Mouse (Mus musculus): ENCODE measurements around the gene Ulk4. TPM values are rescaled to one million over a fixed set of nuclear protein-coding genes. Genes with fewer than 3 reads are reported as not detected.

Ulk4 gene
- total and polyA plus RNA-seq, 2 experiments from 2014 or later, result 8.1 to 68.0 TPM

DNA sequence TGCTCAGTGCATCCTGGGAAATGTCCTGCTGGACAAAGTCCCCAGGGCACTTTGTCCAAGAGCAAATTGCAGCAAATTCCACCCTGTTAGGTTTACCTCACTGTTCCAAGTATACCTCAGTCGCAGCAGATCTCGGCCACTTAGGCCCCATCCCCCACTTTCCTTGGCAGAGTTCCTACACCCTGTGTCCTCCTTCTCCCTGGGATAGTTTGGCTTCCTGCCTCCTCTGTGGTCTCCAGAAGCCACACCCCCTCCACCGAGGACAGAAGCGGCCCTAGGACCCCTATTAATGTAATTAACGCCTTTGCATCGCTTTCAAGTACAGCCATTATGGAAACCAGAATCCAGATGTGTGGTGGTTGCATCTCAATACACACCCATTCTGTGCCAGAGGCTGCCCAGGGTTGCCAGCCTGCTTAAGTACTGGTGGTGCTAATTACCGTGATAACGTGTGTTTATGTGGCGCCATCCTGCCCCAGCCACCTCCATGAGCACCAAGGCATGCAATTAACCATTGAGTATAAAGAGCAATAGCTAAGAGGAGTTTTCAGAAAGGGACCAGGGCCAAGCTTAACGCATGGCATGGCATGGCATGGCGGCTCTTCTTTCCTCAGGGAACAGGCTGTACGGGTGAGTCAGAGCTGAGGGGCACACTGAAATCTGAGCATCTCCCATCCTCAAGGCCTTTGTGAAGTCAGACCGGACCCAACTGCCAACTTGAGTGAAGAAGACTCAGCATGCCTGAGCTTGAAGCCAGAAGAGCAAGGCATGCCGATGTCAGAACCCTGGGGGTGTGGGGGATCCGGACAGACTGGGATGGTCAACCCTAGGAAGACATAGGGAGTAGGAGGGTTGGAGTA, 275.1 kb downstream of the Ulk4 start:
- ATAC-seq (ENCODE audit: low FRiP score), result no peak
- Histone ChIP-seq H3K27me3 (ENCODE audit: insufficient read depth, low read length) (no peaks in the 10 kb centered on the region), H3K4me2 (ENCODE audit: low read depth, low read length, poor library complexity, severe bottlenecking) (no peak overlapping the region), H3K36me3 (ENCODE audit: insufficient read depth, low read length) (no peaks in the 10 kb centered on the region), H3K4me3 (ENCODE audit: low read depth, low read length) (no peak overlapping the region), H3K9ac (replicated peaks; ENCODE audit: low read length, poor library complexity, severe bottlenecking) (no peak overlapping the region), H3K27ac (ENCODE audit: low read depth, low read length) (no peak overlapping the region), H3K9me3 (ENCODE audit: low read length) (no peaks in the 10 kb centered on the region), H3K4me1 (ENCODE audit: insufficient read depth, low read length) (no peaks in the 10 kb centered on the region)
- TF ChIP-seq CTCF (IDR thresholded peaks at IDR 0.05), result no peak
- peak; percentile 48 for DNase-seq (ENCODE audit: low spot score)
- 74% methylated on average over 15 of the region's 15 CpGs for WGBS

DNA sequence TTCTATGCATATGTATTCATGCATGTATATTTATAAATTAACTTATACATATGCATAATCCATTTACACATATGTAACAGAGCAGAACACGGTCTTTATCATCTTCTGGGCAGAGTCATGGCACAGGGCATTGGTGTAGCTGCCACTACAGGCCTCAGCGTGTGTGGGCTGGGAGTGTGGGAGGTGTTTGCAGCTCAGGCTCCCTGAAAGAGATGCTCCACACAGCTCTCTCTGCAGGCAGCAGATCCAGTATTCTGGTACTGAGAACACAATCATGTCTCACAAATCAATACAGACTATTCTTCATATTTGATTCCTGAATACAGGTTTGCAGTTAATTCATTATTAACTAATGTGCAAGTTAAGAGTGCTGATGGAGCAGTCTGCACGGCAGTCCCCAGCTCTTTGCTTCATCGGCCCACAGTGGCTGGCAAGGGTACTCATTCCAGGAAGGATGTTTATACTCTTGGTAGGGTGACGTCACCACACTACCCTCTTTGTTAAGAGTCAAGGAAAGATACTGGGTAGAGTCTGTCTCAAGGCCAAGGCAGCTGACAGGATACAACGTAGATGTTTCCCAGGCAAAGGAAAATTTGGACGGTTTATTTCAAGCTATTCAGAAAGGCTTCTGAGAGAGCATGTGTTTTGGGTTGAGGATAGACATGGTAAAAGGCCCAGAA, 276.2 kb downstream of the Ulk4 start:
- H3K4me1 ChIP-seq (ENCODE audit: insufficient read depth, low read length), result no peaks in the 10 kb centered on the region
- H3K4me2 ChIP-seq (ENCODE audit: low read depth, low read length, poor library complexity, severe bottlenecking), result no peak overlapping the region
- H3K9ac ChIP-seq (replicated peaks; ENCODE audit: low read length, poor library complexity, severe bottlenecking), result no peak overlapping the region
- DNase-seq (ENCODE audit: low spot score) (peak; percentile 64), ATAC-seq (ENCODE audit: low FRiP score) (0 out of 2 replicates have a peak, but pooled peaks have one; percentile 73)
- H3K4me3 ChIP-seq (ENCODE audit: low read depth, low read length), result no peak overlapping the region
- H3K9me3 ChIP-seq (ENCODE audit: low read length), result no peaks in the 10 kb centered on the region
- H3K36me3 ChIP-seq (ENCODE audit: insufficient read depth, low read length), result no peaks in the 10 kb centered on the region
- 57% methylated on average over 7 of the region's 7 CpGs for WGBS
- 0 out of 2 replicates have a peak overlapping the region, but pooled peaks have one; percentile 18 for H3K27ac ChIP-seq (ENCODE audit: low read depth, low read length)
- no peaks in the 10 kb centered on the region for H3K27me3 ChIP-seq (ENCODE audit: insufficient read depth, low read length)
- no peak for TF ChIP-seq CTCF (IDR thresholded peaks at IDR 0.05)

DNA sequence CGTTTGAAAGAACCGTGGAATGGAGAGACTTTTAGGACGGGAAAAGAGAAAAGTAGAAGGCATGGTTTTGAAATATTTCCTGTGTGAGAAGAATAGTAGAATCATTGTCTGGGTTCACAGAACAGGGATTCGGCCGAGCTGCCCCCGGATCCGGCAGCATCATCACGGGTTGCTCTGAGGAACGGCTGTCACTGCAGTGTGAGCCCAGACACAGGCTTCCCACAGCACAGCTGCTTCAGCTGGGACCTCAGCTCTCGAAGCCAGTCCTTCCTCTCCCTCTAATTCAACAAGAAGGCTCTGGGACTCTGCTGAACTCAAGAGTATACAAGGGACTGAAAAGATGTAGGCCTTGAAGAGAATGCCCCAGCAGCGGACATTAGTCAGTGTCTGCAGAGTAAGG, 278.3 kb downstream of the Ulk4 start:
- TF ChIP-seq CTCF (IDR thresholded peaks at IDR 0.05), result no peak
- no peak overlapping the region for H3K9ac ChIP-seq (replicated peaks; ENCODE audit: low read length, poor library complexity, severe bottlenecking)
- ATAC-seq (ENCODE audit: low FRiP score) (no peak), DNase-seq (ENCODE audit: low spot score) (no peak)
- H3K4me2 ChIP-seq (ENCODE audit: low read depth, low read length, poor library complexity, severe bottlenecking), result no peak overlapping the region
- no peaks in the 10 kb centered on the region for H3K9me3 ChIP-seq (ENCODE audit: low read length)
- peaks cover 6% of the 10 kb centered on the region for H3K4me1 ChIP-seq (ENCODE audit: insufficient read depth, low read length)
- no peaks in the 10 kb centered on the region for H3K27me3 ChIP-seq (ENCODE audit: insufficient read depth, low read length)
- no peaks in the 10 kb centered on the region for H3K36me3 ChIP-seq (ENCODE audit: insufficient read depth, low read length)
- no peak overlapping the region for H3K27ac ChIP-seq (ENCODE audit: low read depth, low read length)
- H3K4me3 ChIP-seq (ENCODE audit: low read depth, low read length), result no peak overlapping the region
- WGBS, result 73% methylated on average over 11 of the region's 11 CpGs

DNA sequence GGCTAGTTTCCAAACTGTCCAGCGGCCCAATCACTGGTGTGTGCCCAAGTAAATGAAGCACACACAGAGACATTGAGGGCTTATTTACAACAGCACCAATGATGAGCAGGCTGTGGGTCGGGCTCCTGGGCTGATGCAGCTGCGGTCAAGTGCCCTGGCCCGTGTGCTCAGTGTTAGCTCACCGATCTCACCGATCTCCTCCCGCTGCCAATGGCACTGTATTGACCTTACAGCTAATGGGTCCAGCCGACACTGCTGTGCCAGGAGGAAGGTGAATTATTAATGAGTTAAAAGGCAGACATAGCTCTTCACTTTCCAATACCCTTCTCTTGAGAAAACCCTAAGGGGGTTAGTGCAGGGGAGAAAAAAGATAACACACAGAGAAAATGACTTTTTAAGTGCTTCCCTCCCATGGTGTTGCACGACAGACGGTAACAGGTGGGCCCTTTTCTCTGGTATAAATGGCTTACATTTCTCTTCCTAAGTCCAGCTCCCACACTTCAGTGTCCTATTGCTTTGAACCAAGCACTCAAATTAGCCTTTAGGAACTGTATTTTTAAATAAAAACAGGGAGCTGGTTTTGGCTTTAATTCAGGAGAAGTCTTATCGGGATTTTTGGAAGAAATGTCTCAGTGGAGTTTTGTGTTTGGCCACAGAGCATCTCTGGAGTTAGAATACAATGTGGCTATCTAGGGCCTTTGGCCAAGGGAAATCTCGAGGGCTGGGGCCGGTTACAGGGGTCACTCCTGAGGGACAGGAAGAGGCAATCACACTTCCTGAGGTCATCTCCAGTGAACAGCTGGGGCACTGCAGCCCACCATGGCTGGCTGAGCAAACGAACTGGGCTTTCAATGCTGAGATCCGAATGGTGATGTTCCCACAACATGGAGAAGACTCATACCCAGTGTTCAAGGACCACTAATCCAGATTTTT, 282.5 kb downstream of the Ulk4 start:
- no peak overlapping the region for H3K4me3 ChIP-seq (ENCODE audit: low read depth, low read length)
- TF ChIP-seq CTCF (IDR thresholded peaks at IDR 0.05), result no peak
- peaks cover 11% of the 10 kb centered on the region for H3K4me1 ChIP-seq (ENCODE audit: insufficient read depth, low read length)
- DNase-seq (ENCODE audit: low spot score) (no peak), ATAC-seq (ENCODE audit: low FRiP score) (no peak)
- H3K9me3 ChIP-seq (ENCODE audit: low read length), result no peaks in the 10 kb centered on the region
- no peaks in the 10 kb centered on the region for H3K36me3 ChIP-seq (ENCODE audit: insufficient read depth, low read length)
- WGBS, result 66% methylated on average over 15 of the region's 15 CpGs
- no peak overlapping the region for H3K9ac ChIP-seq (replicated peaks; ENCODE audit: low read length, poor library complexity, severe bottlenecking)
- H3K4me2 ChIP-seq (ENCODE audit: low read depth, low read length, poor library complexity, severe bottlenecking), result no peak overlapping the region
- no peaks in the 10 kb centered on the region for H3K27me3 ChIP-seq (ENCODE audit: insufficient read depth, low read length)
- no peak overlapping the region for H3K27ac ChIP-seq (ENCODE audit: low read depth, low read length)

- 24% methylated on average over 10 of the region's 10 CpGs for WGBS
- no peaks in the 10 kb centered on the region for H3K36me3 ChIP-seq (ENCODE audit: insufficient read depth, low read length)
- DNase-seq (ENCODE audit: low spot score) (peak; percentile 44), ATAC-seq (ENCODE audit: low FRiP score) (no peak)
- no peak overlapping the region for H3K4me3 ChIP-seq (ENCODE audit: low read depth, low read length)
- no peak overlapping the region for H3K27ac ChIP-seq (ENCODE audit: low read depth, low read length)
- no peak for TF ChIP-seq CTCF (IDR thresholded peaks at IDR 0.05)
- no peak overlapping the region for H3K4me2 ChIP-seq (ENCODE audit: low read depth, low read length, poor library complexity, severe bottlenecking)
- H3K4me1 ChIP-seq (ENCODE audit: insufficient read depth, low read length), result peaks cover 14% of the 10 kb centered on the region
- no peaks in the 10 kb centered on the region for H3K27me3 ChIP-seq (ENCODE audit: insufficient read depth, low read length)
- no peaks in the 10 kb centered on the region for H3K9me3 ChIP-seq (ENCODE audit: low read length)
- H3K9ac ChIP-seq (replicated peaks; ENCODE audit: low read length, poor library complexity, severe bottlenecking), result no peak overlapping the region
Measured at GRCm38 (mm10) chr9:120993004-120993403, 284.0 kb downstream of the Ulk4 start.

All from midbrain, postnatal 0 days (tissue).